Mouse (Mus musculus): ENCODE results near the gene Smim20. TPM values are rescaled to one million over a fixed set of nuclear protein-coding genes. Genes with fewer than 3 reads are reported as not detected.

The Smim20 gene
- total RNA-seq, 2 experiments from 2014 or later: 1.3 to 16.4 TPM

Other genes starting within 250 kb of the Smim20 start
- gene Slc34a2, start 229.0 kb upstream of the Smim20 start, total RNA-seq (2015; ENCODE audit: low replicate concordance): not detected in 2 replicates
- gene Slc34a2, start 229.0 kb upstream of the Smim20 start, total RNA-seq (2017; ENCODE audit: low replicate concordance): not detected in 2 replicates
- not detected in 2 replicates for gene Sel1l3, start 53.2 kb upstream of the Smim20 start, total RNA-seq (2015; ENCODE audit: low replicate concordance)
- gene Sel1l3, start 53.2 kb upstream of the Smim20 start, total RNA-seq (2017; ENCODE audit: low replicate concordance): not detected in 2 replicates
- gene Rbpj, start 199.1 kb downstream of the Smim20 start, total RNA-seq (2015; ENCODE audit: low replicate concordance): 23.1 and 28.5 TPM in 2 replicates
- 9.0 and 25.9 TPM in 2 replicates for gene Rbpj, start 199.1 kb downstream of the Smim20 start, total RNA-seq (2017; ENCODE audit: low replicate concordance)